Mouse (Mus musculus): ENCODE results near the gene Hba-a2. TPM values are rescaled to one million over a fixed set of nuclear protein-coding genes. Genes with fewer than 3 reads are reported as not detected.

Gene Hba-a2
- polyA plus RNA-seq, 1 experiment from 2014 or later, result 121,851 TPM

- Histone ChIP-seq H3K4me2 (peak overlapping the region; percentile 66), H3K4me3 (peak overlapping the region; percentile 46), H3K27me3 (replicated peaks) (peaks cover 48% of the 10 kb centered on the region), H3K27ac (peak overlapping the region; percentile 11; the same call in 1 of the 2 replicates), H3K4me1 (peaks cover 33% of the 10 kb centered on the region), H3K9ac (peak overlapping the region; percentile 68; the same call in 1 of the 2 replicates), H3K9me3 (replicated peaks) (no peaks in the 10 kb centered on the region), H3K36me3 (peaks cover 41% of the 10 kb centered on the region)
- 69% methylated on average over 1 of the region's 1 CpGs for WGBS (ENCODE audit: insufficient replicate concordance)
- no peak for ATAC-seq
Measured at GRCm38 (mm10) chr11:32301506-32301905, 5.2 kb downstream of the Hba-a2 start.

GRCm38 (mm10) chr11:32302824-32303419 is 6.6 kb downstream of the Hba-a2 start:
- peaks cover 47% of the 10 kb centered on the region for H3K4me1 ChIP-seq
- no peak overlapping the region for H3K9ac ChIP-seq
- no peak overlapping the region for H3K4me3 ChIP-seq
- no peak for ATAC-seq
- WGBS (ENCODE audit: insufficient replicate concordance), result 34% methylated on average over 2 of the region's 2 CpGs
- H3K36me3 ChIP-seq, result peaks cover 41% of the 10 kb centered on the region
- H3K4me2 ChIP-seq, result no peak overlapping the region
- H3K27ac ChIP-seq, result no peak overlapping the region
- no peaks in the 10 kb centered on the region for H3K9me3 ChIP-seq (replicated peaks)
- H3K27me3 ChIP-seq (replicated peaks), result peaks cover 56% of the 10 kb centered on the region

- no peak for ATAC-seq
Measured at GRCm38 (mm10) chr11:32303455-32303854, 7.2 kb downstream of the Hba-a2 start.

GRCm38 (mm10) chr11:32307006-32307405 is 10.7 kb downstream of the Hba-a2 start:
- Histone ChIP-seq H3K27me3 (replicated peaks) (peaks cover 54% of the 10 kb centered on the region), H3K4me3 (no peak overlapping the region), H3K27ac (peak overlapping the region; percentile 46), H3K4me2 (peak overlapping the region; percentile 21), H3K9ac (peak overlapping the region; percentile 39), H3K36me3 (peaks cover 24% of the 10 kb centered on the region), H3K9me3 (replicated peaks) (no peaks in the 10 kb centered on the region), H3K4me1 (peaks cover 29% of the 10 kb centered on the region)
- 64% methylated on average over 1 of the region's 1 CpGs for WGBS (ENCODE audit: insufficient replicate concordance)
- peak; percentile 82 for ATAC-seq

More at GRCm38 (mm10) chr11:32303455-32303854, 7.2 kb downstream of the Hba-a2 start:
- H3K9ac ChIP-seq, result no peak overlapping the region
- H3K27ac ChIP-seq, result no peak overlapping the region
- no peak overlapping the region for H3K4me3 ChIP-seq
- peaks cover 41% of the 10 kb centered on the region for H3K36me3 ChIP-seq
- peaks cover 48% of the 10 kb centered on the region for H3K4me1 ChIP-seq
- 56% methylated on average over 1 of the region's 1 CpGs for WGBS (ENCODE audit: insufficient replicate concordance)
- H3K27me3 ChIP-seq (replicated peaks), result peaks cover 57% of the 10 kb centered on the region
- H3K9me3 ChIP-seq (replicated peaks), result no peaks in the 10 kb centered on the region
- no peak overlapping the region for H3K4me2 ChIP-seq

GRCm38 (mm10) chr11:32309446-32309845 is 13.2 kb downstream of the Hba-a2 start:
- H3K36me3 ChIP-seq, result no peaks in the 10 kb centered on the region
- H3K9ac ChIP-seq, result no peak overlapping the region
- H3K4me2 ChIP-seq, result no peak overlapping the region
- no peak overlapping the region for H3K4me3 ChIP-seq
- peaks cover 43% of the 10 kb centered on the region for H3K27me3 ChIP-seq (replicated peaks)
- WGBS (ENCODE audit: insufficient replicate concordance), result 50% methylated on average over 4 of the region's 4 CpGs
- ATAC-seq, result no peak
- H3K9me3 ChIP-seq (replicated peaks), result no peaks in the 10 kb centered on the region
- H3K4me1 ChIP-seq, result peaks cover 18% of the 10 kb centered on the region
- H3K27ac ChIP-seq, result no peak overlapping the region

- Histone ChIP-seq H3K4me1 (peaks cover 18% of the 10 kb centered on the region), H3K4me3 (no peak overlapping the region), H3K4me2 (no peak overlapping the region), H3K27me3 (replicated peaks) (peaks cover 45% of the 10 kb centered on the region), H3K9me3 (replicated peaks) (no peaks in the 10 kb centered on the region), H3K36me3 (no peaks in the 10 kb centered on the region), H3K27ac (no peak overlapping the region), H3K9ac (no peak overlapping the region)
- WGBS (ENCODE audit: insufficient replicate concordance), result 43% methylated on average over 3 of the region's 3 CpGs
- no peak for ATAC-seq
Measured at GRCm38 (mm10) chr11:32309928-32310327, 13.6 kb downstream of the Hba-a2 start.

GRCm38 (mm10) chr11:32316009-32316408 is 19.7 kb downstream of the Hba-a2 start:
- Histone ChIP-seq H3K9ac (no peak overlapping the region), H3K4me1 (peaks cover 5% of the 10 kb centered on the region), H3K36me3 (no peaks in the 10 kb centered on the region), H3K9me3 (replicated peaks) (no peaks in the 10 kb centered on the region), H3K27me3 (replicated peaks) (peaks cover 54% of the 10 kb centered on the region), H3K4me3 (no peak overlapping the region), H3K4me2 (no peak overlapping the region), H3K27ac (no peak overlapping the region)
- no peak for ATAC-seq
- 62% methylated on average over 3 of the region's 3 CpGs for WGBS (ENCODE audit: insufficient replicate concordance)

GRCm38 (mm10) chr11:32320507-32321195 is 24.4 kb downstream of the Hba-a2 start:
- Histone ChIP-seq H3K9me3 (replicated peaks) (no peaks in the 10 kb centered on the region), H3K9ac (0 out of 2 replicates have a peak overlapping the region, but pooled peaks have one; percentile 40), H3K27ac (peak overlapping the region; percentile 33; the same call in 1 of the 2 replicates), H3K27me3 (replicated peaks) (peaks cover 42% of the 10 kb centered on the region), H3K4me3 (no peak overlapping the region), H3K4me2 (peak overlapping the region; percentile 8; the same call in 1 of the 2 replicates), H3K36me3 (no peaks in the 10 kb centered on the region), H3K4me1 (peaks cover 10% of the 10 kb centered on the region)
- ATAC-seq, result peak; percentile 30; the same call in 1 of the 2 replicates
- WGBS (ENCODE audit: insufficient replicate concordance), result 61% methylated on average over 11 of the region's 11 CpGs

- Histone ChIP-seq H3K9ac (no peak overlapping the region), H3K4me2 (peak overlapping the region; percentile 8; the same call in 1 of the 2 replicates), H3K4me3 (no peak overlapping the region), H3K9me3 (replicated peaks) (no peaks in the 10 kb centered on the region), H3K4me1 (peaks cover 10% of the 10 kb centered on the region), H3K36me3 (no peaks in the 10 kb centered on the region), H3K27me3 (replicated peaks) (peaks cover 36% of the 10 kb centered on the region), H3K27ac (no peak overlapping the region)
- ATAC-seq, result peak; percentile 77
- WGBS (ENCODE audit: insufficient replicate concordance), result 24% methylated on average over 8 of the region's 8 CpGs
Measured at GRCm38 (mm10) chr11:32321196-32321565, 24.9 kb downstream of the Hba-a2 start.

GRCm38 (mm10) chr11:32324609-32325008 is 28.3 kb downstream of the Hba-a2 start:
- H3K4me1 ChIP-seq, result peaks cover 10% of the 10 kb centered on the region
- peak; percentile 77 for ATAC-seq
- H3K4me2 ChIP-seq, result peak overlapping the region; percentile 53
- H3K27ac ChIP-seq, result no peak overlapping the region
- H3K9ac ChIP-seq, result 0 out of 2 replicates have a peak overlapping the region, but pooled peaks have one; percentile 45
- H3K4me3 ChIP-seq, result peak overlapping the region; percentile 18; the same call in 1 of the 2 replicates
- H3K36me3 ChIP-seq, result no peaks in the 10 kb centered on the region
- WGBS (ENCODE audit: insufficient replicate concordance), result 11% methylated on average over 15 of the region's 15 CpGs
- peaks cover 47% of the 10 kb centered on the region for H3K27me3 ChIP-seq (replicated peaks)
- H3K9me3 ChIP-seq (replicated peaks), result no peaks in the 10 kb centered on the region

- no peak for ATAC-seq
- H3K9me3 ChIP-seq (replicated peaks), result peaks cover 3% of the 10 kb centered on the region; the same call in 1 of the 2 replicates
- no peaks in the 10 kb centered on the region for H3K36me3 ChIP-seq
- H3K27ac ChIP-seq, result no peak overlapping the region
- H3K4me1 ChIP-seq, result peaks cover 4% of the 10 kb centered on the region; the same call in 1 of the 2 replicates
- WGBS (ENCODE audit: insufficient replicate concordance), result 41% methylated on average over 6 of the region's 6 CpGs
- peaks cover 23% of the 10 kb centered on the region for H3K27me3 ChIP-seq (replicated peaks)
- H3K9ac ChIP-seq, result no peak overlapping the region
- H3K4me3 ChIP-seq, result no peak overlapping the region
- no peak overlapping the region for H3K4me2 ChIP-seq
Measured at GRCm38 (mm10) chr11:32331075-32331474, 34.8 kb downstream of the Hba-a2 start.

GRCm38 (mm10) chr11:32331861-32332260 is 35.6 kb downstream of the Hba-a2 start:
- no peaks in the 10 kb centered on the region for H3K36me3 ChIP-seq
- H3K27ac ChIP-seq, result no peak overlapping the region
- H3K4me2 ChIP-seq, result no peak overlapping the region
- H3K4me3 ChIP-seq, result no peak overlapping the region
- peaks cover 18% of the 10 kb centered on the region for H3K27me3 ChIP-seq (replicated peaks)
- no peak overlapping the region for H3K9ac ChIP-seq
- peaks cover 4% of the 10 kb centered on the region; the same call in 1 of the 2 replicates for H3K4me1 ChIP-seq
- 52% methylated on average over 5 of the region's 5 CpGs for WGBS (ENCODE audit: insufficient replicate concordance)
- peaks cover 3% of the 10 kb centered on the region; the same call in 1 of the 2 replicates for H3K9me3 ChIP-seq (replicated peaks)
- no peak for ATAC-seq
